17 mouse cellular contexts compared by ENCODE assay signal in the genomic region with DNA sequence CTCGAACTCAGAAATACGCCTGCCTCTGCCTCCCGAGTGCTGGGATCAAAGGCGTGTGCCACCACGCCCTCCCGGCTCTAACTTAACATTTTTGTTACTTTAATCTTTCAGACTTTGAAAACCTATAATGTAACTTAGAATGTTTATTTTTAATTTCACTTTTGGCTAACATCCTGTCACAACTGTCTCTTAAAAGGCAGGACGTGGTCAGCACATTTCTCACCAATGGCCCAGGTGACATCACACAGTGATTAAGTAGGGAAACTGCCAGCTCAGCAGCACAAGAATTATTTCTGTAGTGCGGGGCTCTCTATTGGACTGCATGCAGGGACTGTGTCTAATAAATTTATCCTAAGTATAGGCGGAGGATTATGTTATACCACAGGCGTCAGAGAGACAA. TPM values are rescaled to one million over a fixed set of nuclear protein-coding genes. Genes with fewer than 3 reads are reported as not detected.
DNase-seq lines count a peak whose midpoint lies in the region; ATAC-seq and TF ChIP-seq lines count a peak whose summit lies in the region.
"Had no signal": no experiment of that assay in that cellular context is flagged by ENCODE, and none has a peak within 500 bp of the region (broad histone marks: within the 10 kb centered on the region; RNA-seq: fewer than 3 reads in every experiment).

No protein-coding gene starts in this region.

- 79% methylated on average over 10 of the region's 10 CpGs for WGBS in hindbrain, embryonic 12.5 days
- WGBS in hindbrain, postnatal 0 days: 70% methylated on average over 10 of the region's 10 CpGs

- DNase-seq in hindbrain, postnatal 0 days (ENCODE audit: low spot score): no peak
- DNase-seq in CD4-positive helper T cell, adult 2 months (ENCODE audit: low read depth, low spot score): peak; percentile 63
- DNase-seq in natural killer cell, adult 2 months (ENCODE audit: low spot score in 2 of 2): peak; percentile 64 to 85
- no peak for DNase-seq in adrenal gland, adult 18-20 months (ENCODE audit: low spot score in 2 of 2)
- no peak for DNase-seq in cerebellum, adult 8-10 months
- DNase-seq: cerebellum, adult 11 months; gastrocnemius, postnatal 14 days; lung, adult 18-20 months; right cerebral cortex, adult 18-20 months had no signal

- peaks cover 50% of the 10 kb centered on the region for H3K4me1 ChIP-seq in hindbrain, embryonic 12.5 days
- peaks cover 10% of the 10 kb centered on the region for H3K4me1 ChIP-seq in hindbrain, postnatal 0 days (ENCODE audit: insufficient read depth, low read length)

- TF ChIP-seq CTCF in hindbrain, postnatal 0 days (IDR thresholded peaks at IDR 0.05; ENCODE audit: low read depth): no peak

- no peaks in the 10 kb centered on the region for H3K27me3 ChIP-seq in hindbrain, embryonic 12.5 days
- no peaks in the 10 kb centered on the region for H3K27me3 ChIP-seq in hindbrain, postnatal 0 days (ENCODE audit: insufficient read depth, low read length)
- H3K27me3 ChIP-seq: kidney, embryonic 15.5 days; limb, embryonic 15.5 days had no signal

- peaks cover 23% of the 10 kb centered on the region for H3K36me3 ChIP-seq in hindbrain, embryonic 12.5 days
- H3K36me3 ChIP-seq in hindbrain, postnatal 0 days (ENCODE audit: insufficient read depth, low read length): no peaks in the 10 kb centered on the region

- no peak overlapping the region for H3K4me3 ChIP-seq in hindbrain, embryonic 12.5 days
- no peak overlapping the region for H3K4me3 ChIP-seq in hindbrain, postnatal 0 days (ENCODE audit: low read length)
- H3K4me3 ChIP-seq: kidney, embryonic 15.5 days; limb, embryonic 15.5 days had no signal

- no peak for ATAC-seq in hindbrain, embryonic 12.5 days (ENCODE audit: low FRiP score)
- ATAC-seq in hindbrain, postnatal 0 days: no peak
- peak; percentile 81 for ATAC-seq in activated CD4-positive, CD25-positive, alpha-beta regulatory T cell, adult 4 months

- peak overlapping the region; percentile 62 for H3K27ac ChIP-seq in hindbrain, embryonic 12.5 days
- no peak overlapping the region for H3K27ac ChIP-seq in hindbrain, postnatal 0 days
- H3K27ac ChIP-seq: kidney, embryonic 15.5 days; limb, embryonic 15.5 days; macrophage had no signal

- no peak overlapping the region for H3K4me2 ChIP-seq in hindbrain, embryonic 12.5 days (replicated peaks)
- no peak overlapping the region for H3K4me2 ChIP-seq in hindbrain, postnatal 0 days (ENCODE audit: low read depth, low read length)
- H3K4me2 ChIP-seq: kidney, embryonic 15.5 days; limb, embryonic 15.5 days had no signal

- no peaks in the 10 kb centered on the region for H3K9me3 ChIP-seq in hindbrain, embryonic 12.5 days (replicated peaks)
- no peaks in the 10 kb centered on the region for H3K9me3 ChIP-seq in hindbrain, postnatal 0 days (ENCODE audit: low read length)
- H3K9me3 ChIP-seq: kidney, embryonic 15.5 days; limb, embryonic 15.5 days had no signal

- H3K9ac ChIP-seq in hindbrain, embryonic 12.5 days: no peak overlapping the region
- no peak overlapping the region for H3K9ac ChIP-seq in hindbrain, postnatal 0 days (replicated peaks; ENCODE audit: low read length)
- H3K9ac ChIP-seq: kidney, embryonic 15.5 days; limb, embryonic 15.5 days had no signal

RNA-seq across cellular contexts. Expression of a gene that starts 7.6 kb away (rescaled TPM):
- 177 and 185 TPM in 2 replicates for polyA plus RNA-seq in hindbrain, embryonic 12.5 days (2016; fragmentation: Nextera tagmentation; extraction: Ambion mirVana)
- 46.4 and 49.1 TPM in 2 replicates for total RNA-seq in hindbrain, postnatal 0 days (2014; rRNA removed)
- 49.7 and 52.0 TPM in 2 replicates for polyA plus RNA-seq in hindbrain, postnatal 0 days (2015; fragmentation: Nextera tagmentation; extraction: Ambion mirVana)
- polyA plus RNA-seq in activated CD4-positive, CD25-positive, alpha-beta regulatory T cell, adult 4 months (2017; shearing (Covaris generic)): 10 to 100 TPM; 33.2 to 33.3 TPM
- 1 to 10 TPM; 3.1 to 3.3 TPM for total RNA-seq in adrenal gland, adult 18-20 months (2021)

RNA-seq across cellular contexts. Expression of a gene that starts 26.3 kb away (rescaled TPM):
- polyA plus RNA-seq in hindbrain, embryonic 12.5 days (2016; fragmentation: Nextera tagmentation; extraction: Ambion mirVana): 48.6 and 61.6 TPM in 2 replicates
- 127 and 143 TPM in 2 replicates for total RNA-seq in hindbrain, postnatal 0 days (2014; rRNA removed)
- 32.0 and 37.1 TPM in 2 replicates for polyA plus RNA-seq in hindbrain, postnatal 0 days (2015; fragmentation: Nextera tagmentation; extraction: Ambion mirVana)
- polyA plus RNA-seq in activated CD4-positive, CD25-positive, alpha-beta regulatory T cell, adult 4 months (2017; shearing (Covaris generic)): under 1 TPM; 0.22 to 0.32 TPM
- total RNA-seq in adrenal gland, adult 18-20 months (2021): under 1 TPM; 0.50 to 0.70 TPM

RNA-seq across cellular contexts. Expression of a gene that starts 42.6 kb away (rescaled TPM):
- polyA plus RNA-seq in hindbrain, embryonic 12.5 days (2016; fragmentation: Nextera tagmentation; extraction: Ambion mirVana): 1.3 and 2.8 TPM in 2 replicates
- total RNA-seq in hindbrain, postnatal 0 days (2014; rRNA removed): 0.14 and 0.26 TPM in 2 replicates
- 0.33 and 0.50 TPM in 2 replicates for polyA plus RNA-seq in hindbrain, postnatal 0 days (2015; fragmentation: Nextera tagmentation; extraction: Ambion mirVana)
- polyA plus RNA-seq in activated CD4-positive, CD25-positive, alpha-beta regulatory T cell, adult 4 months (2017; shearing (Covaris generic)): not detected
- not detected for total RNA-seq in adrenal gland, adult 18-20 months (2021)
- total RNA-seq: gastrocnemius, postnatal 14 days; layer of hippocampus, adult 18-20 months had no signal
- polyA plus RNA-seq: intestine, embryonic 14.5 days; kidney, embryonic 15.5 days; limb, embryonic 15.5 days; macrophage; spleen, adult 2 months had no signal

RNA-seq across cellular contexts. Expression of a gene that starts 53.2 kb away (rescaled TPM):
- 2.4 and 2.7 TPM in 2 replicates for polyA plus RNA-seq in hindbrain, embryonic 12.5 days (2016; fragmentation: Nextera tagmentation; extraction: Ambion mirVana)
- total RNA-seq in hindbrain, postnatal 0 days (2014; rRNA removed): 3.8 and 5.5 TPM in 2 replicates
- 1.1 TPM in 2 replicates for polyA plus RNA-seq in hindbrain, postnatal 0 days (2015; fragmentation: Nextera tagmentation; extraction: Ambion mirVana)
- not detected for polyA plus RNA-seq in activated CD4-positive, CD25-positive, alpha-beta regulatory T cell, adult 4 months (2017; shearing (Covaris generic))
- 1 to 10 TPM; 1.2 to 2.1 TPM for total RNA-seq in adrenal gland, adult 18-20 months (2021)
- total RNA-seq: gastrocnemius, postnatal 14 days; layer of hippocampus, adult 18-20 months had no signal
- polyA plus RNA-seq: macrophage had no signal

RNA-seq across cellular contexts. Expression of a gene that starts 58.1 kb away (rescaled TPM):
- polyA plus RNA-seq in hindbrain, embryonic 12.5 days (2016; fragmentation: Nextera tagmentation; extraction: Ambion mirVana): 123 and 141 TPM in 2 replicates
- 74.0 and 89.4 TPM in 2 replicates for total RNA-seq in hindbrain, postnatal 0 days (2014; rRNA removed)
- 78.1 and 91.2 TPM in 2 replicates for polyA plus RNA-seq in hindbrain, postnatal 0 days (2015; fragmentation: Nextera tagmentation; extraction: Ambion mirVana)
- 10 to 100 TPM in 1 of 2 experiments, 1 to 10 TPM in 1; 8.6 to 10.8 TPM for polyA plus RNA-seq in activated CD4-positive, CD25-positive, alpha-beta regulatory T cell, adult 4 months (2017; shearing (Covaris generic))
- total RNA-seq in adrenal gland, adult 18-20 months (2021): 10 to 100 TPM; 43.1 to 44.2 TPM

Comparison
In these comparisons a context has a peak if more than half of its experiments do, and no peak if none do; other contexts are left out.
1. DNase-seq: peak in CD4-positive helper T cell, adult 2 months (single experiment) and natural killer cell, adult 2 months (2 of 2); none in hindbrain, postnatal 0 days (single experiment), adrenal gland, adult 18-20 months (0 of 2) and cerebellum, adult 8-10 months (single experiment).
2. RNA of a gene that starts 26.3 kb away (polyA plus RNA-seq): 48.6 to 61.6 TPM in hindbrain, embryonic 12.5 days and 32.0 to 37.1 TPM in hindbrain, postnatal 0 days; 0.22 to 0.32 TPM in activated CD4-positive, CD25-positive, alpha-beta regulatory T cell, adult 4 months; every median in the first group is over 10 times any median in the second.